15 mouse cellular contexts compared by ENCODE assay signal in the genomic region with DNA sequence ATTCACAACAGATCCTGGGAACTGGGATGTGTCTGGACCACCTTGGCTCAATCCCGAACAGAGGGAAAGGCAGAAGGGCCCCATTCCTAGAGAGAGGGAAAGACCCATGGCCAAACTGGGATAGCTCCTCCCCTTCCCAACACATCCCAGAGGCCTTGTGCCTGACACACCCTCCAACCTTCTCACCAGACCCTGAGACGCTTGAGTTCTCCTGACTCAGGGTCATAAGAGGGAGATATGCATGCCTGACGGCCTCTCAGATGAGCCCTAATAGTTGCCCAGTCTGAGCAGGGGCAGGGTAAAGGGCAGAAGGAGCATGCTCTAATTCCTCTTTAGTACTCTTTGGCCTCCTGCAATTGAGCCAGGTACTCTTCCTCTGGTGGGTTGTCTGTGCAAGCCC. TPM values are rescaled to one million over a fixed set of nuclear protein-coding genes. Genes with fewer than 3 reads are reported as not detected.
DNase-seq lines count a peak whose midpoint lies in the region; ATAC-seq lines count a peak whose summit lies in the region.
"Had no signal": no experiment of that assay in that cellular context is flagged by ENCODE, and none has a peak within 500 bp of the region (broad histone marks: within the 10 kb centered on the region; RNA-seq: fewer than 3 reads in every experiment).

No protein-coding gene starts in this region.

- peak overlapping the region; percentile 80 for H3K27ac ChIP-seq in heart, embryonic 10.5 days
- no peak overlapping the region for H3K27ac ChIP-seq in kidney, embryonic 15.5 days
- H3K27ac ChIP-seq: limb, embryonic 12.5 days; midbrain, embryonic 10.5 days had no signal

- WGBS in heart, embryonic 10.5 days = 40% methylated on average over 3 of the region's 3 CpGs
- whole genome bisulfite sequencing in kidney, embryonic 15.5 days = 38% methylated on average over 3 of the region's 3 CpGs

- H3K9me3 ChIP-seq in heart, embryonic 10.5 days = no peaks in the 10 kb centered on the region
- no peaks in the 10 kb centered on the region for H3K9me3 ChIP-seq in kidney, embryonic 15.5 days (replicated peaks)
- H3K9me3 ChIP-seq: limb, embryonic 12.5 days; midbrain, embryonic 10.5 days had no signal

- intact Hi-C loops in heart, postnatal 36 days (cut with DNase I) = no loop called here

- H3K4me2 ChIP-seq in kidney, embryonic 15.5 days = no peak overlapping the region
- H3K4me2 ChIP-seq: limb, embryonic 12.5 days had no signal

- peaks cover 36% of the 10 kb centered on the region for H3K4me1 ChIP-seq in heart, embryonic 10.5 days
- peaks cover 23% of the 10 kb centered on the region for H3K4me1 ChIP-seq in kidney, embryonic 15.5 days

- DNase-seq in heart, embryonic 10.5 days (ENCODE audit: low spot score) = no peak
- no peak for DNase-seq in heart, postnatal 36 days
- no peak for DNase-seq in kidney, postnatal 25 days
- peak; percentile 67 for DNase-seq in ovary, adult 18-20 months (ENCODE audit: low spot score)
- no peak for DNase-seq in ovary, postnatal 14 days (ENCODE audit: low spot score)
- no peak for DNase-seq in thymus, adult 18-20 months
- no peak for DNase-seq in right cerebral cortex, postnatal 36 days (ENCODE audit: low spot score in 2 of 2)
- DNase-seq: cerebellum, postnatal 36 days; gastrocnemius, postnatal 10 days; heart, postnatal 14 days; thymus, postnatal 14 days had no signal

- no peak overlapping the region for H3K9ac ChIP-seq in kidney, embryonic 15.5 days
- H3K9ac ChIP-seq: limb, embryonic 12.5 days had no signal

- no peaks in the 10 kb centered on the region for H3K27me3 ChIP-seq in heart, embryonic 10.5 days (ENCODE audit: insufficient read depth, poor library complexity, severe bottlenecking)
- no peaks in the 10 kb centered on the region for H3K27me3 ChIP-seq in kidney, embryonic 15.5 days
- H3K27me3 ChIP-seq: limb, embryonic 12.5 days had no signal

- peaks cover 30% of the 10 kb centered on the region for H3K36me3 ChIP-seq in heart, embryonic 10.5 days
- peaks cover 26% of the 10 kb centered on the region for H3K36me3 ChIP-seq in kidney, embryonic 15.5 days

- H3K4me3 ChIP-seq in heart, embryonic 10.5 days = no peak overlapping the region
- no peak overlapping the region for H3K4me3 ChIP-seq in kidney, embryonic 15.5 days (replicated peaks)
- H3K4me3 ChIP-seq: limb, embryonic 12.5 days; midbrain, embryonic 10.5 days had no signal

- peak; percentile 47 for ATAC-seq in kidney, embryonic 15.5 days (replicated peaks; ENCODE audit: low FRiP score)
- ATAC-seq: forebrain, embryonic 14.5 days had no signal

RNA-seq across cellular contexts. Expression of a gene that starts 13.1 kb away (rescaled TPM):
- 237 and 277 TPM in 2 replicates for polyA plus RNA-seq in heart, embryonic 10.5 days (2016; fragmentation: Nextera tagmentation; extraction: Ambion mirVana)
- 100 to 1,000 TPM; 120 to 147 TPM for total RNA-seq in heart, postnatal 36 days (2021)
- 235 and 248 TPM in 2 replicates for polyA plus RNA-seq in kidney, embryonic 15.5 days (2015; fragmentation: Nextera tagmentation; extraction: Ambion mirVana)

RNA-seq across cellular contexts. Expression of a gene that starts 13.3 kb away (rescaled TPM):
- 37.4 and 39.7 TPM in 2 replicates for polyA plus RNA-seq in heart, embryonic 10.5 days (2016; fragmentation: Nextera tagmentation; extraction: Ambion mirVana)
- total RNA-seq in heart, postnatal 36 days (2021) = 10 to 100 TPM; 21.2 to 24.5 TPM
- polyA plus RNA-seq in kidney, embryonic 15.5 days (2015; fragmentation: Nextera tagmentation; extraction: Ambion mirVana) = 44.4 and 46.6 TPM in 2 replicates

RNA-seq across cellular contexts. Expression of a gene that starts 20.2 kb away (rescaled TPM):
- polyA plus RNA-seq in heart, embryonic 10.5 days (2016; fragmentation: Nextera tagmentation; extraction: Ambion mirVana) = 0.71 and 0.84 TPM in 2 replicates
- not detected for total RNA-seq in heart, postnatal 36 days (2021)
- polyA plus RNA-seq in kidney, embryonic 15.5 days (2015; fragmentation: Nextera tagmentation; extraction: Ambion mirVana) = 0.98 and 1.1 TPM in 2 replicates
- total RNA-seq: gastrocnemius, postnatal 10 days had no signal

RNA-seq across cellular contexts. Expression of a gene that starts 40.8 kb away (rescaled TPM):
- polyA plus RNA-seq in heart, embryonic 10.5 days (2016; fragmentation: Nextera tagmentation; extraction: Ambion mirVana) = 0.80 and 0.90 TPM in 2 replicates
- total RNA-seq in heart, postnatal 36 days (2021) = under 1 TPM; 0.49 to 1.00 TPM
- polyA plus RNA-seq in kidney, embryonic 15.5 days (2015; fragmentation: Nextera tagmentation; extraction: Ambion mirVana) = 0.55 and 0.66 TPM in 2 replicates
